Mouse (Mus musculus) MEL (cell line): Measurements from ENCODE around the gene S100a5.

ENCODE experiments used
- CHD2 ChIP-seq: IDR thresholded peaks from 2 replicates; pipeline ENCODE4 v1.6.1; 2011; ENCODE audit warnings: low read length, improper control_type of control experiment
- CTCF ChIP-seq, 3 experiments: IDR thresholded peaks in 2 of 3; conservative IDR thresholded peaks in 1 of 3; 2 replicates each; pipeline ENCODE4 v1.5.1; 2011 to 2012; ENCODE audit warnings: low read length in 3 of 3, low read depth in 2 of 3, mild to moderate bottlenecking in 2 of 3, improper control_type of control experiment in 1 of 3, inconsistent platforms in 1 of 3, mixed read lengths in 1 of 3, moderate library complexity in 1 of 3; ENCODE audit not compliant: control insufficient read depth in 1 of 3, insufficient read depth in 1 of 3, poor library complexity in 1 of 3, severe bottlenecking in 1 of 3
- ELF1 ChIP-seq: IDR thresholded peaks from 2 replicates; pipeline ENCODE4 v1.6.1; 2014; ENCODE audit warnings: low read depth, mild to moderate bottlenecking, inconsistent platforms, low read length, improper control_type of control experiment, moderate library complexity
- KAT2A ChIP-seq: conservative IDR thresholded peaks from 2 replicates; pipeline ENCODE4 v1.6.1; 2012; ENCODE audit warnings: low read depth, low read length, improper control_type of control experiment, inconsistent platforms
- MYC ChIP-seq: IDR thresholded peaks from 2 replicates; pipeline ENCODE4 v1.6.1; 2011; ENCODE audit warnings: low read depth, mild to moderate bottlenecking, low read length, improper control_type of control experiment, moderate library complexity
- POLR2A ChIP-seq, 2 experiments: IDR thresholded peaks; 2 replicates each; pipeline ENCODE4 v1.6.1; 2011 to 2012; ENCODE audit warnings: low read length in 2 of 2, mild to moderate bottlenecking in 2 of 2, control low read depth in 1 of 2, improper control_type of control experiment in 1 of 2, low read depth in 1 of 2, moderate library complexity in 1 of 2; ENCODE audit not compliant: control insufficient read depth in 1 of 2, insufficient read depth in 1 of 2, poor library complexity in 1 of 2
- USF1 ChIP-seq: IDR thresholded peaks from 2 replicates; pipeline ENCODE4 v1.6.1; 2014; ENCODE audit warnings: low read depth, mild to moderate bottlenecking, inconsistent platforms, low read length, improper control_type of control experiment, moderate library complexity
- ZC3H11A ChIP-seq: IDR thresholded peaks from 2 replicates; pipeline ENCODE4 v1.6.1; 2012; ENCODE audit warnings: low read depth, mild to moderate bottlenecking, inconsistent platforms, low read length, improper control_type of control experiment

- TF ChIP-seq USF1, result no peak
- no peak for TF ChIP-seq CHD2
- no peak for TF ChIP-seq POLR2A (IDR thresholded peaks at IDR 0.05; ENCODE audit: control insufficient read depth in 1 of 2, insufficient read depth in 1 of 2, low read depth in 1 of 2, low read length in 2 of 2, poor library complexity in 1 of 2)
- no peak for TF ChIP-seq CTCF (IDR thresholded peaks at IDR 0.05 in 2 of 3, conservative IDR thresholded peaks at IDR 0.05 in 1 of 3; ENCODE audit: control insufficient read depth in 1 of 3, insufficient read depth in 1 of 3, low read depth in 2 of 3, low read length in 3 of 3, poor library complexity in 1 of 3, severe bottlenecking in 1 of 3)
- no peak for TF ChIP-seq KAT2A
- no peak for TF ChIP-seq ELF1
- TF ChIP-seq MYC, result no peak
- no peak for TF ChIP-seq ZC3H11A
Measured at GRCm38 (mm10) chr3:90629298-90629697, 21.0 kb downstream of the S100a5 start.
